Mouse (Mus musculus) heart, adult 2 months (tissue): ENCODE data around the gene Adcy9. TPM values are rescaled to one million over a fixed set of nuclear protein-coding genes. Genes with fewer than 3 reads are reported as not detected.

Experiments
- DNase-seq, 2 experiments: peaks; one replicate each; pipeline ENCODE4 v3.0.0; 2021
- H3K27ac ChIP-seq: fragments of 200-600 bp; 2 replicates; pipeline ENCODE4 v1.8.1; 2022
- H3K27me3 ChIP-seq: fragments of 200-500 bp; 2 replicates; pipeline ENCODE4 v1.6.1; 2012; ENCODE audit warnings: mild to moderate bottlenecking, low read length, inconsistent platforms, mixed read lengths; ENCODE audit not compliant: control insufficient read depth, insufficient read depth
- H3K36me3 ChIP-seq: fragments of 200-500 bp; 2 replicates; pipeline ENCODE4 v1.6.1; 2012; ENCODE audit warnings: low read length, inconsistent platforms; ENCODE audit not compliant: control insufficient read depth, insufficient read depth
- H3K4me1 ChIP-seq: fragments of 200-500 bp; 2 replicates; pipeline ENCODE4 v1.6.1; 2011; ENCODE audit warnings: low read length; ENCODE audit not compliant: control insufficient read depth, insufficient read depth
- H3K4me3 ChIP-seq: fragments of 200-600 bp; 2 replicates; pipeline ENCODE4 v1.8.1; 2022
- H3K79me2 ChIP-seq: fragments of 200-500 bp; replicated peaks from 2 replicates; pipeline ENCODE4 v1.6.1; 2012; ENCODE audit warnings: mild to moderate bottlenecking, inconsistent platforms, low read length, moderate library complexity, mixed read lengths; ENCODE audit not compliant: control insufficient read depth, insufficient read depth
- H3K9ac ChIP-seq: fragments of 200-500 bp; 2 replicates; pipeline ENCODE4 v1.6.1; 2012; ENCODE audit warnings: low read depth, mild to moderate bottlenecking, control low read depth, inconsistent platforms, low read length, mixed read lengths
- CTCF ChIP-seq: fragments of 200-600 bp; IDR thresholded peaks from 2 replicates; pipeline ENCODE4 v1.8.1; 2022; ENCODE audit warnings: antibody characterized with exemption, mild to moderate bottlenecking, moderate library complexity
- EP300 ChIP-seq: fragments of 200-500 bp; IDR thresholded peaks from 2 replicates; pipeline ENCODE4 v1.6.1; 2011; ENCODE audit warnings: low read depth, low read length, control low read depth; ENCODE audit not compliant: insufficient read depth
- POLR2A ChIP-seq: fragments of 200-500 bp; IDR thresholded peaks from 2 replicates; pipeline ENCODE4 v1.6.1; 2011; ENCODE audit warnings: mild to moderate bottlenecking, low read depth, low read length, control low read depth; ENCODE audit not compliant: insufficient read depth
- WGBS: fragments of 180-500 bp; shearing (Covaris S2); methylation state at CpG from one replicate; pipeline ENCODE4 v1.1.7; 2018; 5-methylcytosine and 5-hydroxymethylcytosine counted together
- intact Hi-C: fragments of 180-260 bp; cut with DNase I; formaldehyde crosslinking; loops from one replicate; pipeline ENCODE4 v1.15.1; 2025
- polyA plus RNA-seq: library from polyadenylated mRNA; depleted of rRNA; stranded (reverse); fragments of >200 nt; gene quantifications from 2 replicates; pipeline ENCODE4 v1.2.3, GENCODE M21; 2012
- total RNA-seq, 2 experiments: library from RNA; stranded (reverse); gene quantifications; 2 replicates each; pipeline ENCODE4 v1.2.3; 2021

The Adcy9 gene
- total and polyA plus RNA-seq, 3 experiments = 11.1 to 26.3 (median 22.6) TPM

DNA sequence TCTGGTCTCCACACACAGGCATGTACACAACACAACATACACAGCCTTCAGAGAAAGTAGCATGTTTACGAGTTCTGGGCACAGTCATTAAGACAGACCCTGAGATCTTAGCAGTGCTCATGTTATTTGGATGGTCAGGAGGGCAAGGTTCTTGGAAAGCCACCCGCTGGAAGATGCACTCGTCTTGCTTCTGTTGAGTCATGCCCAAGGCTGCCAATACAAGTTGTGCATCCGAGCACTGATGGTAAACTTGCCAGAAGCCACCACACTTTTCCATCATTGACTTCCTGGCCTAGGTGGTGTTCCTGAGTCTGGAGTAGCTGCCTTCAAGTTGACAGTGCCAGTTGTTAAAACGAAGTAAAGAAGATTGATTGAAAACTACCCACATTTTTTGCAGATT lies 3.3 kb upstream of the Adcy9 start:
- WGBS = 77% methylated on average over 5 of the region's 5 CpGs
- DNase-seq = no peak
- H3K79me2 ChIP-seq = no peaks in the 10 kb centered on the region
- H3K27ac ChIP-seq = no peak overlapping the region
- TF ChIP-seq POLR2A (no peak), CTCF (no peak), EP300 (no peak)
- intact Hi-C loops = loop anchor here (5.0 kb wide), 1 partner anchor 119 kb away; the partner anchor contains the start of gene Srl
- peaks cover 5% of the 10 kb centered on the region for H3K4me1 ChIP-seq
- no peaks in the 10 kb centered on the region for H3K27me3 ChIP-seq
- H3K4me3 ChIP-seq = no peak overlapping the region
- H3K9ac ChIP-seq = no peak overlapping the region
- H3K36me3 ChIP-seq = no peaks in the 10 kb centered on the region

DNA sequence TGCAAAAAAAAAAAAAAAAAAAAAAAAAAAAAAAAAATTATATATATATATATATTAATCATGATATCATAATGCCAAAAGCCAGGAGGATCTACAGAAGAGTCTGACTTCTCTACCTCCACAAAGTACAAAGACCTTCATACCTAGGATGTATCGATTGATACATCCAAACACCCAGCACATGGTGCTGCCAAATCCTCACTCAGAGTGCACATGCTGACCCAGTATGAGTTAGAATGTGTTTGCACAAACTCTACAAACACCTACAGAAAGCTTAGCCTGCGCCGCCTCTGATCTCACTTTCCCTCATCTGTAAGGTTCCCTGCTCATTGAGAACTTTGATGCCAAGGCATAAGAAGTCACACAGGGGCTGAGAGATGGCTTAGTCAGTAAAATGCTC lies 2.7 kb upstream of the Adcy9 start:
- no peaks in the 10 kb centered on the region for H3K36me3 ChIP-seq
- no peak overlapping the region for H3K27ac ChIP-seq
- no peak for TF ChIP-seq CTCF
- no peak for TF ChIP-seq EP300
- no peak for TF ChIP-seq POLR2A
- no peaks in the 10 kb centered on the region for H3K27me3 ChIP-seq
- peaks cover 8% of the 10 kb centered on the region for H3K4me1 ChIP-seq
- 86% methylated on average over 3 of the region's 3 CpGs for WGBS
- H3K4me3 ChIP-seq = no peak overlapping the region
- intact Hi-C loops = loop anchor here (5.0 kb wide), 1 partner anchor 119 kb away; the partner anchor contains the start of gene Srl
- H3K79me2 ChIP-seq = no peaks in the 10 kb centered on the region
- DNase-seq = no peak
- H3K9ac ChIP-seq = no peak overlapping the region

DNA sequence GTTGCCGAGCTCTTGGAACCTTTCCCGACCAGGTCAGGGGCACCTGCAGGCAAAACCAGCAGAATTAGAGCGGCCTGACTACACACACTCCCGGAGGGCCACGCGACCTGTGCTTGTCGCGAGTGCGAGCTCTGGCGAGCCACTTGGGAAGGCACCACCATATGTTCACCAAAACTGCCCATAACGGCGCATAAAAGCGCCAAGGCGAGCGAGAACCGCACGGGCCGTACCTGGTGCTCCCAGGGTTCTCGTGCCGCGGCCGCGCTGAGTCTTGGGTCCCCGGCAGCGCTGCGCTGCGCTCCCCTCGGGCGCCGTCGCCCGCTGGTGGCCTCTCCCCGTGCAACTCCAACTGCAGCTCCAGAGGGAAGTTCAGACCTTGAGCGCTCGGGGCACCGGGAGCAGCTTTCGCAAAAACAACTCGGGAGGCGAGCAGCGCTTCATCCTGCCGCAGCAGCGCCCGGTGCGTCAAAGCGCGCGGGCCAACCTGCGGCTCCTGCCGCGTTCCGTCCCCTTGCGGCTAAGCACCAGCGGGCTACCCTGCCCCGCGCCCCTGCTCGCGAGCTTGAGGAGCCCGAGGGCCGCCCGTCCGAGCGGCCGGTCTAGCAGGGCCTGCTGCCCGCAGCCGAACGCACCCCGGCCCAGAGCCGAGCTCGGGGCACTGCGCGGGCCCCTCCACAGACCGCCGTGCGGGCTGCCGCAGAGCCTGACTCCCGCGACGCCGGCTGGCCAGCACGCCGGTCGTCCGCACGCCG lies 576 bp downstream of the Adcy9 start:
- intact Hi-C loops = loop anchor here (1.0 to 5.0 kb wide), 4 partner anchors 37 to 123 kb away; partner anchors contain the start of gene Srl
- Histone ChIP-seq H3K9ac (peak overlapping the region; percentile 98), H3K79me2 (no peaks in the 10 kb centered on the region), H3K27ac (peak overlapping the region; percentile 93), H3K4me3 (peak overlapping the region; percentile 91), H3K36me3 (peaks cover 3% of the 10 kb centered on the region), H3K27me3 (no peaks in the 10 kb centered on the region), H3K4me1 (peaks cover 16% of the 10 kb centered on the region)
- DNase-seq = no peak
- WGBS = under 1% methylated on average over 85 of the region's 85 CpGs
- TF ChIP-seq CTCF = peak; percentile 48
- TF ChIP-seq EP300 = no peak
- no peak for TF ChIP-seq POLR2A

DNA sequence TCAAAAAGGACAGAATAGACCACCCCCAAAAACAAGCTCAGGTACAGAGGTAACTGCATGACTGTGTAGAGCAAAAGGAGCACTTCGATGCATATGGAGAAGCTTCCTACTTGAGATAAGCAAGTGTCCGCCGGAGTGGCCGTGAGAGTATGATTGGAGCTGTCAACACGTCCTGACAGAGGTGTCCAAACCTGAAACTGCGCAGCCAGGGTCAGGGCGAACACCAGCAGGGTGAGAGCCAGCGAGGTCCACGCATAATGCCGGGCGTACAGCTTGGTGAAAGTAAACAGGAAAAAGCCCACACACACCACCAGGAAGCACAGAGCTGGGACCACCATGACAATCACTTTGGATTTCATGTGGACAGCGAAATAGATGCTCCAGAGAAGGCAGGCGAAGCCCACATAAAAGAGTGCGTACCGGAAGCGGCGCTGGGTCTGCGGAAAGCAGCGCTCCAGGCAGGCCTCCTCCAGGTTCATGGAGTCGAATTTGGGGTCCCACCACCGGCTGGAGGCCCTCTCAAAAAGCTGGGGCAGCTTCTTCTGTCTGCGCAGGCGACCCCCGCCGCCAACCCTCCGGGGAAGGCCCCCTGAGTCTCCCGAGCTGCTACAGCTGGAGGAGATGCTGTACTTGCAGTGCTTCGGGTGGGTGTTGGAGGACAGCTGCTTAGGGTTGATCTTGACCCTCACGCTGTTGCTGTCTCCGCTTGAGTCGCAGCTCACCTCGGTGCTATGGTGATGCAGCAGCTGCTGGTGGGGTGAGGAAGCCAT lies 1.3 kb downstream of the Adcy9 start:
- intact Hi-C loops = loop anchor here (2.0 kb wide), 1 partner anchor 36 kb away; no protein-coding TSS in a partner anchor
- Histone ChIP-seq H3K27ac (peak overlapping the region; percentile 93), H3K36me3 (peaks cover 6% of the 10 kb centered on the region), H3K4me3 (peak overlapping the region; percentile 91), H3K79me2 (no peaks in the 10 kb centered on the region), H3K27me3 (no peaks in the 10 kb centered on the region), H3K9ac (peak overlapping the region; percentile 98), H3K4me1 (peaks cover 21% of the 10 kb centered on the region)
- TF ChIP-seq POLR2A (no peak), CTCF (no peak)
- peak; percentile 42 to 66 for DNase-seq
- 19% methylated on average over 32 of the region's 32 CpGs for WGBS

DNA sequence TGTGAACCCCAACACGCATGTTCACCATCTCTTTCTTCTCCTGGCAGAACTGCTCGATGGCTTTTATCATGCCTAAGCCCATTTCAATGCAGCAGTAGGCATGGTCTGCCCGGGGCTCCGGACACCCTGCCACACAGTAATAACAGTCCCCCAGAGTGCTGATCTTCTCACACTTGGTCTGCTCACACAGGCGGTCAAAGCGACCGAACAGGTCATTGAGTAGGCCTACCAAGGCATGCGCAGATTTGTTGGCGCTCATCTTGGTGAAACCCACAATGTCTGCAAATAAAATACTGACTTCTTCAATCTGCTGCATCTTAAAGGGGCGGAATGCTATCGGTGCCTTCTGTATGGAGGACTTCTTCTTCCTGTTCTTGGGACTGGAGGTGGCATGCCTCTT lies 2.2 kb downstream of the Adcy9 start:
- H3K79me2 ChIP-seq = no peaks in the 10 kb centered on the region
- peaks cover 22% of the 10 kb centered on the region for H3K4me1 ChIP-seq
- H3K36me3 ChIP-seq = peaks cover 6% of the 10 kb centered on the region
- no peak overlapping the region; the same call in 1 of the 2 replicates for H3K27ac ChIP-seq
- DNase-seq = no peak
- WGBS = 89% methylated on average over 11 of the region's 11 CpGs
- no peaks in the 10 kb centered on the region for H3K27me3 ChIP-seq
- H3K9ac ChIP-seq = no peak overlapping the region
- intact Hi-C loops = loop anchor here (2.0 kb wide), 1 partner anchor 35 kb away; no protein-coding TSS in a partner anchor
- peak overlapping the region; percentile 13; the same call in 1 of the 2 replicates for H3K4me3 ChIP-seq
- TF ChIP-seq CTCF (no peak), POLR2A (no peak), EP300 (no peak)

DNA sequence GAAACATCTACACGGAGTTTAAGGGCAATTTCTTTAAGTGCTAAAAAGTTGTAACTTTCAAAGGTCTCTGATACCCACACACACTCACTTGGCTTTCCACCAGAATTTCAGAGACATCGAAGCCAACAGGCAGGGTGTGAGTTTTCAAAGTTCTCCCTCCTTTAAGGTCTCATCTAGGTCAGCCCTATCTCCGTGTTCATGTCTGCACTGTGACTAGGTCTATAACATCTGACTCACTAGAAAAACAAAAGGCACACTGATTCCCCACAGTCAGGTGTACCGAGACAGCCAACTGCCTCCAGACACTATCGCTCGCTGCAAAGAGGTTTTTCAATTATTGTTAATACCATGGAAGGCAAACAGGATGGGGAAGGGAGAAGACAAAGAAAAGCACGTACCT lies 2.8 kb downstream of the Adcy9 start:
- intact Hi-C loops = loop anchor here (2.0 kb wide), 1 partner anchor 49 kb away; no protein-coding TSS in a partner anchor
- H3K27me3 ChIP-seq = no peaks in the 10 kb centered on the region
- H3K79me2 ChIP-seq = no peaks in the 10 kb centered on the region
- peaks cover 22% of the 10 kb centered on the region for H3K4me1 ChIP-seq
- peaks cover 9% of the 10 kb centered on the region for H3K36me3 ChIP-seq
- no peak overlapping the region; the same call in 1 of the 2 replicates for H3K27ac ChIP-seq
- no peak for TF ChIP-seq EP300
- TF ChIP-seq POLR2A = no peak
- no peak for TF ChIP-seq CTCF
- peak overlapping the region; percentile 13; the same call in 1 of the 2 replicates for H3K4me3 ChIP-seq
- H3K9ac ChIP-seq = no peak overlapping the region
- DNase-seq = no peak
- WGBS = 46% methylated on average over 7 of the region's 7 CpGs
